Mouse (Mus musculus): Measurements from ENCODE around the gene Sept1.
"Not testable (repeated sequence)": the region's sequence is repeated elsewhere in the genome, so short reads cannot be mapped to it uniquely, and the experiment has no call there.

Sept1 gene

DNA sequence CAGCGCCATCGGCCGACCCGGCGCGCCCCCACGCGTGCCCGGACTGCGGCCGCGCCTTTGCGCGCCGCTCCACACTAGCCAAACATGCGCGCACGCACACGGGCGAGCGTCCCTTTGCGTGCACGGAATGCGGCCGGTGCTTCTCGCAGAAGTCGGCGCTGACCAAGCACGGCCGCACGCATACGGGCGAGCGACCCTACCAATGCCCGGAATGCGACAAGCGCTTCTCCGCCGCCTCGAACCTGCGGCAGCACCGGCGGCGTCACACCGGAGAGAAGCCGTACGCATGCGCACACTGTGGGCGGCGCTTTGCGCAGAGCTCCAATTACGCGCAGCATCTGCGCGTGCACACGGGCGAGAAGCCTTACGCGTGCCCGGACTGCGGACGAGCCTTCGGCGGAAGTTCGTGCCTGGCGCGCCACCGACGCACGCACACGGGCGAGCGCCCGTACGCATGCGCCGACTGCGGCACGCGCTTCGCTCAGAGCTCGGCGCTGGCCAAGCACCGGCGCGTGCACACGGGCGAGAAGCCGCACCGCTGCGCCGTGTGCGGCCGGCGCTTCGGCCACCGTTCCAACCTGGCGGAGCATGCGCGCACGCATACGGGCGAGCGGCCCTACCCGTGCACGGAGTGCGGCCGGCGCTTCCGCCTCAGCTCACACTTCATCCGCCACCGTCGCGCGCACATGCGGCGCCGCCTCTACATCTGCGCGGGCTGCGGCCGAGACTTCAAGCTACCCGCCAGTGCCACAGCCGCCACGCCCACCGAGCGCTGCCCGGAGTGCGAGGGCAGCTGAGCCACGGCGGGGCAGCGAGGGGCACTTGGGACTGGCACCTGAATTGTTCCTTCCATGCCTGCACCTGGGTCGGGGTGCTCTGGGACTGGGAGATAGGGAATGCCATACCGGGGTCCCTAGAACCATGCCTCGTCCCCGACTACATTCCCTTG is 21.2 kb upstream of the Sept1 start:
- DNase-seq (ENCODE audit: extremely low spot score), result peak; percentile 91

DNA sequence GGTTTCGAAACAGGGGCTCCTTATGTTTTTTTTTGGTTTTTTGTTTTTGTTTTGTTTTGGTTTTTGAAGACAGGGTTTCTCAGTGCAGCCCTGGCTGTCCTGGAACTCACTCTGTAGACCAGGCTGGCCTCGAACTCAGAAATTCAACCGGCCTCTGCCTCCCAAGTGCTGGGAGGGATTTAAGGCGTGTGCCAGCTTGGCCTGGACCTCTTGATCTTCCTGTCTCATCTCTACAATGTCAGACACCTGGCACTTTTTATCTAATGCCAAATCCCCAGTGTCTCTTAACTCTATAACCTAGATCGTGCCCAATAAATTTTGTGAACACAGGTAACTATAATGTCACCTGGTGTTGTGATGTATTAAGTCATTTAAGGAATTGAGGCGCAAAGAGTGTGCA is 20.4 kb upstream of the Sept1 start:
- no peak for DNase-seq (ENCODE audit: extremely low spot score)

DNA sequence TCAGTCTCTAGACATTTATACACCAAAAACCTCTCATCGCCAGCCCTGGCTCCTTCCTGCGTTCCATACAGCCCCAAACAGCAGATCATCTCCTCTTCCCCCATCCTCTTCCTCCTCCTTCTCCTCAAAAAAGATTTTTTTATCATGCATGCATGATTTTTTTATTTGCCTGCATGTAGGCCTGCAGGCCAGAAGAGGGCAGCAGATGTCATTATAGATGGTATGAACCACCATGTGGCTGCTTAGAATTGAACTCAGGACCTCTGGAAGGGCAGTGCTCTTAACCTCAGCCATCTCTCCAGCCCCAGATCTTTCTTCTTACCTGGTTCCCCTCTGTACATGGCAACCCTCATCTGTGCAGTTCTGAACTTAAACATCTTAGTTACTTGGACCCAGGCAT is 19.5 kb upstream of the Sept1 start:
- DNase-seq (ENCODE audit: extremely low spot score), result no peak

DNA sequence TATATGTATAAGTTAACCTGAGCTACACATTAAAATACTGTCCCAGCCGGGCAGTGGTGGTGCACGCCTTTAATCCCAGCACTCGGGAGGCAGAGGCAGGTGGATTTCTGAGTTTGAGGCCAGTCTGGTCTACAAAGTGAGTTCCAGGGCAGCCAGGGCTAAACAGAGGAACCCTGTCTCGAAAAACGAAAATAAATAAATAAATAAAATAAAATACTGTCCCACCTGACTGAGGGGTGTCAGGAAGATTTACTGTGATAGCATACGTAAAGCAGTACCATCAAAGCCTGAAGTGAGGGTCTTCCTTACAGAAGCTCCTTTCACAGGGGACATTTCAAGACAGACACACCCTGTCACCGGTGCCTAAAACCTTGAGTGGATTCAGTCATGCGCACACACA is 17.6 kb upstream of the Sept1 start:
- DNase-seq (ENCODE audit: extremely low spot score), result not testable (repeated sequence)

DNA sequence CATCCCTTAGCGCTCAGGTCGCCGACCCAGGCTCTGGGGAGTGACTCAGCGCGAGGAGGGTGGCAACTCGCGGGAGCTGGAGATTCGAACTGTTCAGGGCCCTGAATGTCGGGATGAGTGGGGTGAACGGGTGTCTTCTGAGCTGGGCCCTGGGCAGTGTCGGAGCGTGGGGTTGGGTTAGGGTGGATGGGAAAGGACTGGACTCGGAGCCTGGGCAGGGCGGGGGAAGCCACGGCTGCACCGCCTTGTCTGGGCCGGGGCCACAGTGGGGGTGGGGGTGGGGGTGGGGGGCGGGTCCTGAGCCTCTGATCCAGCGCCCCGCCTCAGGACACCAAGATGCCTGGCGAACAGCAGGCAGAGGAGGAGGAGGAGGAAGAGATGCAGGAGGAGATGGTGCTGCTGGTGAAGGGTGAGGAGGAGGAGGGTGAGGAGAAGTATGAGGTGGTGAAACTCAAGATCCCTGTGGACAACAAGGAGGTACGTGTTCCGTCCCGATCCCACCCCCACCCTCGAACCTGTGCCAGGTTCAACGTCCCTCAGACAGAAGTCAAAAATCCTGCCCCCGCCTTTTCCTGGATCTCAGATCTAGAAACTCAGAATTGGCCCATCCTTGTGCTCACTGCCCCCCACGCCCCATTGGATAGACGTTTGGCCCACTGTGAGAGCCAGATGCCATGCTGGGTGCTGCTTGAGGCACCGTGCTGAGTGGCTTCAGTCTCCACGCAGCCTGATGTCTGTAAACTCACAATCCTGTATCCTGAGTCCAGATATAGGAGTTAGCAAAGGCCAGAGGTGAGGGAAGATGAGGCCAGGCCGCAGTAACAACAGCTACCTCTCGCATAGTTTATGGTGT is 12.0 kb upstream of the Sept1 start:
- no peak for DNase-seq (ENCODE audit: extremely low spot score)

DNA sequence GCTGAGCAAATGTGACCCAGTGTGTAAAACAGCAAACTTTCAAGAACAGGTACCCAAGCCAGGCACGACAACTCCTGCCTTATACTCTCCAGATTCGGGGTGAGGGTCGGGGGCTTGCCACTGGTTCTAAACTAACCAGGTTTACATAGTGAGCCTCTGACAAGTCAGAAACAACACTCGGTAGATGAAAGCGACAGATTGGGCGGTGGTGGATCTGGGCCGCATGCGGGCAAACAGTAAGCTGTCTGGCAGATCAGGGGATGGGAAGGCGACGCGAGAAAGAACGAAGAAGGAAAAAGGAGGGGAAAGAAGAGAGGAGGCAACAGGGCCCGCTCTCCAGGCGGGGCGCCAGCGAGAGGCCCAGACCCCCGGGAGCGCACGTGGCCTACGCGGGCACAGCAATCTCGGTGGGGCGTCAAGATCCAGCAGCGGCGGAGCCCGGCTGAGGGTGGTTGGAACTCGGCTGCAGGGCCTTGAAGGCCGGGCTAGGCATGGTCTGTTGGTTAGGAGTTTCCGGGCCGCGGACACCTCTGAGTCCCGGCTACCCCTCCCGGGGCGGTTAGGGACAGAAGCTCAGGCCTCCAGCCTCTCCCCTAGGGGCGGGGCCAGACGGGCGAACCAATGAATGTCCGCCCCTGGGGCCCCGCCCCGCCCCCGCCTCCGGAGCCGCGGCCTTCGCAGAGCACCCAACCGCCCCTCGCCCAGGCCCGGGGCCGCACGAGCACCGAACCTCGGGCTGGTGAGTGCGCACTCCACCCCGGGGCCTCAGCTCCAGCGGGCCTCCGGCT is 11.1 kb upstream of the Sept1 start, which contains the start of gene Zfp771:
Gene Zfp771 (plus strand): TSS at position 405 of the 788 bp plus-strand sequence.
- peak; percentile 96 for DNase-seq (ENCODE audit: extremely low spot score)

DNA sequence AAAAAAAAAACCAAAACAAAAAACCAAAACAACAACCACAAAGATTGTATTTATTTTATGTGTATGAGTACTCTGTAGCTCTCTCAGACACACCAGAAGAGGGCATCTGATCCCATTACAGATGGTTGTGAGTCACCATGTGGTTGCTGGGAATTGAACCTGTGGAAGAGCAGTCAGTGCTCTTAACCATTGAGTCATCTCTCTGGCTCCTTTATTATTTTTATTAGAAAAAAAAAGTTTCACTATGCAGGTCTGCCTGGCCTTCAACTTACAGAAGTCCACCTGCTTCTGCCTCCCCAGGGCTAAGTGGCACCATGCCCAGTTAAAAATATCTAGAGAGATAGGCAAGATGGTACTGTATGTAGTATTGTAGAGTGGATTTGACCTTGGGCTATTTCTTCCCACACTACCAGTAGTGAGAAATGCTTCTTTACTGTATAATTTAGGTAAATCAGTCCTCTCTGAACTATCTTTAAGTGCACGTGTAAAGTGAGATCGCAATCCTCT is 10.5 kb upstream of the Sept1 start:
- no peak for DNase-seq (ENCODE audit: extremely low spot score)

DNA sequence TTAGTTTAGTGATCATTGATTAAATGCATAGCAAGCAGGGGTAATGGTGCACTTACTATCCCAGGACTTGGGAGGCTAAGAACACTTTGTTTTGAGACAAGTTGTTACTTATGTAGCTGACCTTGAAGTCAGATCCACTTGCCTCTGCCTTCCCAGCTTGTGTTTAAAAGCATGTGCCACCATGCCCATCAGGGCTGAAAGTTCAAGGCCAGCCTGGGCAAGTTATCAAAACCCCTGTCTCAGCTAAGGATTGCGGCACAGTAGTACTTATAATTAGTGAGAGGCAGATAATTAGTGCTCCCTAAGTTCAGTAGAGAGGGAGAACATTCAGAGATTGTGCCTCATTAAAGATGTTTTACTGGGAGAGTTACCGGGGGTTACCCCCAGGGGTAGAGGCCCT is 1.8 kb upstream of the Sept1 start:
- DNase-seq (ENCODE audit: extremely low spot score), result no peak

DNA sequence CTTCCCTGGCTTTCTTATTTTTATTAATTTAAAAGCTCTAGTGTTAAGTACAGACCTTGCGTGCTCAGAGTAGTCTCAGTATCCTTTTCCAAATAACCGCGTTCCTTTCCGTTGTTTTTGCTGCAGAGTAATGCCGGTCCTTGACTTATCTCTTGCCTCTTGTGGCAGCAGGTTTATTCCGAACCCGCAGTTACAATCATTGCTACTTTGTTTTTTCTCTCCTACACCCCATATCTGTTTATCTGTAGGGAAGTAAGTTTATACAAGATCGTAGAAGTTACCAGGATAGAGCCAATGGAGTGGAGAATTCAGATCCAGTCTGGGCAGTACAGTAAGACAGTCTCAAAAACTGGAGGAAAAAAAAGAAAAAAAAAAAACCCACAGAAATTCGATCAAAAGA is 835 bp upstream of the Sept1 start:
- DNase-seq (ENCODE audit: extremely low spot score), result no peak

DNA sequence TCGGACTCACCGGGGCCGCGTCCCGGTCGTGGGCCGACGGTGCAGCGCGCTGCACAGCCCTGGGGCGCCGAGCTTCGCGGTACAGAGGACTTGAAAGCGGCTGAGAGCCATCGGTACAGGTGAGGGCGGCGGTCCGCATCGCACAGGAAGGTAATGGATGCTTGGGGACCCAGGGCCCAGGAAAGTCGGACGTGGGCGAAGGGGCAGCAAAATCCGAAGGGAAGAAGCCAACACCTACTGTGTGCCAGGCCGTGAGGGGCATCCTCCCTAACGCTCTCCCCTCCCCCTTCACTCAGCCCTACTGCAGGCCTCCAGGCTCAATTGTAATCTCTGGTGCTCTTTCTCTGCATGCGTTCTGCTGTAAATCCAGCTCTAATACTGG is 429 bp upstream of the Sept1 start:
- no peak for DNase-seq (ENCODE audit: extremely low spot score)

DNA sequence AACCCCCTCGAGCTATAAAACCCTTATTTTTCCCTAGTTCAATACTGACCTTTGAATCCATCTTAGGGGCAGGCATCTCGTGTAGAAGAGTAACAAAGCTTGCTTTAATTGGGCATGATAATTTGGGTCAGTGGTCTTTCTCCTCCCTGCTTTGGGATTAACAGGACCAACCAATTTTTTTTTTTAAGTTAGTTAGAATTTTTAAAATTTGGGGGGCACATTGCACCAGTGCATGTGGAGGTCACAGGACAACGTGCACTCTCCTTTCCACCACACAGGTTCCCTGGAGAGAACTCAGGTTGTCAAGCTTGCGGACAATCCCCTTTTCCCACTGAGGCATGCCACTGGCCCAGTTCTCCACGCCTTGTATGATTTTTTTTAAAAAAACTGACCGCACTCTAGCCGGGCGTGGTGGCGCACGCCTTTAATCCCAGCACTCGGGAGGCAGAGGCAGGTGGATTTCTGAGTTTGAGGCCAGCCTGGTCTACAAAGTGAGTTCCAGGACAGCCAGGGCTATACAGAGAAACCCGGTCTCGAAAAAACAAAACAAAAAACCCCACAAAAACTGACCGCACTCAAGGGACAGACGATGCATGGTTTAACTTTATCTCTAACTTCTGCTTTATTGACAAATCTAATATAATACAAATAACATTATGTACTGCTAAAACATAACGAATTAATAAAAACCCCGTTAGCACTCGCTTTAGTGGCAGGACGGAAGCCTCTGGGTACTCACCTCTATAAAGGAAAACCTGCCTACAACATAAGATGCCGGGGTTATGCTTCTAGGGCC is 906 bp downstream of the Sept1 start:
- no peak for DNase-seq (ENCODE audit: extremely low spot score)

DNA sequence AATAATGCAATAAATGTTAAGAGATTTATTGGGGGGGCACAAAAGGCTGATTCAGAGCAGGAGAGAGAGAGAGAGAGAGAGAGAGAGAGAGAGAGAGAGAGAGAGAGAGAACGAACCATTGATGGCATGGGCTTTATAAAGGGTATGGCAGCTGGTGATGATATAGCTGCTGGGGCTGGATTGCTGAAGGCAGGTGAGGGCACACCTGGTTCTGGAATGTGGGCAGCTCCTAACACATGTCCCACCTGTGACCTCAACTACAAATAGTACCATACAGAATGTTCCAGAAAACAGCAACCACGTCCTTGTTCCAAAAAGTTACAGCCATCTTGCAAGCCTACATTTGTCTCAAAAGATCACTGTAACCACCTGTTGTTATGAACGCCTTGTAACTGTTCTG is 1.6 kb downstream of the Sept1 start:
- no peak for DNase-seq (ENCODE audit: extremely low spot score)

DNA sequence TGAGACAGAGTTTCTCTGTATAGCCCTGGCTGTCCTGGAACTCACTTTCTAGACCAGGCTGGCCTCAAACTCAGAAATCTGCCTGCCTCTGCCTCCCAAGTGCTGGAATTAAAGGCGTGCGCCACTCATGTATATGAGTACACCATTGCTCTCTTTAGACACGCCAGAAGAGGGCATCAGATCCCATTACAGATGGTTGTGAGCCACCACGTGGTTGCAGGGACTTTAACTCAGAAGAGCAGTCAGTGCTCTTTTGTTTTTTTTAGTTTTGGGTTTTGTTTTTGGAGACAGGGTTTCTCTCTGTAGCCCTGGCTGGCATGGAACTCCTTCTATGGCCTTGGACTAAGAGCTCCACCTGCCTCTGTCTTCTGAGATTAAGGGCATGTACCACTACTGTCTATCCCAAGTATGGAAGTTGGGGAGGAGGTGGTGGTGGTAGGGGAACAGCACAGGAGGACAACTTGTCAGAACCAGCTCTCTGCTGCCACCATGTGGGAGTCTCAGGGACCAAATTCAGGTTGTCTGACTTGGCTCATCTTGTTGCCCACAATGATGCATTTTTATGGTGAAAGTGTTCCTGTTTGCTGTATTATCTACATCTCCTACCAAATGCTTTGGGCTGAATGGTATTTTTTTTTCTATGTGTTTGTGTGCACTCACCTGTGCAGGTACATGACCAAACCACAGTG is 4.2 kb downstream of the Sept1 start:
- DNase-seq (ENCODE audit: extremely low spot score), result peak; percentile 77

DNA sequence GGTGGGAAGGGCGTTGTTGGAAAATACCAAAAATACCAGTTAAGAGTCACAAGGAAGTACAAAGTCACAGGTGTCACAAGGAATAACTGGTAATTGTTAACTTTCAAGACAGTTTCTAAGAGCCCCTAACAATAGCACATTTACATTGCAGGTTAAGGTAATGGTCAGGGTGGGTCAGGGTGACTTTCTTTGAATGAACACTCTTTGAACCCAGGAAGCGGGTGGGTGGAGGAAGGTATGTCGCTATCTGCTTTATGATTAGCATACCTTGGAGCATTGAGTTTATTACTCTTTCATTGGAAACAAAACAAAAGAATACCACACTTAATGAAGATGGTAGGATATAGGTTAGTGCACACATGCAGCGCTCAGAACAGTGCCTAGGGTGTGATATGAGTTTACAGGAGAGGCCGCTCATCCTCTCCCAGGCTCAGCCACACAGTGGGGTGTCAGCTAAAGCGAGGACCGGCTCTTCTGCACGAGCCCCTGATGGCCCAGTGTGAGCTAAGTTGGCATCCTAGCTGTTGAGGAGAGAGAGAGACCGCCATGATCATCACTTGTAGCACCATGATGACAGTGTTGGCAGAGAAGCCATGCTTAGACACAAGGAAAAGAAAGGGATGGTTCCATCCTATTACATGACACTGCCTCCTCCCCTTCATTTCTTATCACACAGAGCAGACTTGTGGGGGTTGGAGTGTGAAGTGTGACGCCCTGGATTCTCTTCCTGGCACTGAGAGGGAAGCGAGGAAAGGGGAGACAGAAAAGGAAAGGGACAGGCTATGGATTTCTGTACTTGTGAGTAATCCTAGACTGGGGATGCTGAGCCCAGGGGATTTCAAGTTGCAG is 7.6 kb downstream of the Sept1 start:
- no peak for DNase-seq (ENCODE audit: extremely low spot score)

DNA sequence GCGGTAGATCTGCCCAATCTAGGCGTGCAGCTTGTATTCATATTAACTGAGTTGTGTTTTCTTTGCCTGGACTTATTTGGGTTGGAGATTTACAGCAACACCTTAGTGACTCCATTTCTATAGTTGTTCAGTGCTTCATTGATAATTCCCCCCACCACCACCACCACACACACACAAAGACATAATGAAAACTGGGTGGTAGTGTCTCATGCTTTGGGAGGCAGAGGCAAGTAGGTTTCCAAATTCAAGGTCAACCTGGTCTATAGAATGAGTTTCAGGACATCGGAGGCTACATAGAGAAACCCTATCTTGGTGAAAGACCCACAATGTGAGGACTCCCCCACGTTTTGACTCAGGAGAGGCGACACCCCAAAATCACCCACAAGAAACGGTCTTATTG is 8.3 kb downstream of the Sept1 start:
- no peak for DNase-seq (ENCODE audit: extremely low spot score)

DNA sequence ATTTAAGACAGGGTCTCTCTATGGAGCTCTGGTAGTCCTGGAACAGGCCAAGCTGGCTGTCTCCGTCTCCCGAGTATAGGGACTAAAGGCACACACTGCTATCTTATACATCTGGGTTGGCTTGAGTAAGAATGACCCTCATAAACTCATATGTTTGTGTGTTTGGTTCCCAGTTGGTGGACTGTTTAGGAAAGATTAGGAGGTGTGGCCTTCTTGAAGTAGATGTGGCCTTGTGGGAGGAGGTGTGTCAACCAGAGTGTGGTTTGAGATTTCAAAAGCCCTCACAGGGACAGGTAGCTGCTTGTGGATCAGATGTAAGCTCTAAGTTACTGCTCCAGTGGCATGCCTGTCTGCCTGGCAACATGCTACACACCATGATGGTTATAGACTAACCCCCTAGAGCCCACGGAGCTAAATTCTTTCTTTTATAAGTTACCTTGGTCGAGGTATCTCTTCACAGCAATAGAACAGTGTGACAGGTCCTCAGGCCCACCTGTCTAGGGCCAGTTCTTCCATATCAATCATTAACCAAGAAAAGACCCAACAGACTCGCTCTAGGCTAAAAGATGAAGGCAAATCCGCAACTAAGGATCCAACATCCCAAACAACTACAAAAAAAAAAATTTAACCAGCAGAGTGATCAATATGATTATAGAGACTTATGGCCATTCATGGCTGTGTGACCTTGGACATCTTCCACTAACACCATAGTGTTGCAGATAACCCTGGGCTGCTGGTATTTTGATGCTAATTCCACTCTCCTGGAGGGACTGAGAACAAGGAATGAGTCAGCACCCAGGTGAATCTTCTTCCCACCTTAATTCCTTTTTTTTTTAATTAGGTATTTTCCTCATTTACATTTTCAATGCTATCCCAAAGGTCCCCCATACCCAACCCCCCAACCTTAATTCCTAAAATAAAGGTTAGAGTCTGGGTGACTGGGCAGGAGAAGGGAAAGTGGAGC is 9.1 kb downstream of the Sept1 start:
- DNase-seq (ENCODE audit: extremely low spot score), result no peak

DNA sequence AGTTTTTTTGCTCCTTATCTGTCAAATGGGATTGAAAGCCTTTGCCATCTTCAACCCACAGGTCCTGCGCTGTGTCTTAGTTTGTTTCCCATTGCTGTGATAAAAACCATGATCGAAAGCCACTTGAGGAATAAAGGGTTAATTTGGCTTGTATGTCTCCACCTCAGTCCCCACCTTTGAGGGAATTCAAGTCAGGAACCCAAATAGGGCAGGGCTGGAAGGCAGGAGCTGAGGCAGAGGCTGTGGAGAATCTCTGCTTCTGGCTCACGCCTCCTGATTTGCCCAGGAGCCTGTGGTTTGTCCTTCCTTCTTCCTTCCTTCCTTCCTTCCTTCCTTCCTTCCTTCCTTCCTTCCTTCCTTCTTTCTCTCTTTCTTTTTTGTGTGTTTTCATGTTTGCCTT is 9.8 kb downstream of the Sept1 start:
- no peak for DNase-seq (ENCODE audit: extremely low spot score)

DNA sequence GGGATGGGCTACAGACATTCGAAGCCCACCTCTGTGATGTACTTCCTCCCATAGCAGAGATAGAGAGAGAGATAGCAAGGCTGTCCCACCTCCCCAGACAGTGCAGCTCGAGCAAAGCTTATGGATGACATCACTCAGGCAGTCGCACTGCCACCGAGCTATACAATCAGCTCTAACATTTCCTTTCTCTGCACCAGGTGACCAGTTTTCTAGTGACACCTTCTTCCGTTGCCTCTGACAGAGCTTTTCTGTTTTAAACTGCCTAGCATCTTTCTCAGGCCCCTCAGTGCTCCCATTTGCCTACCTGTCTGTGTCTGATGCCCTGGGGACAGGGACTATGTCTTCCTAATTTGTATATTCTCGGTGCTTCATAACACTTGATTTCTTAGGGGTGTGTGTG is 12.5 kb downstream of the Sept1 start:
- DNase-seq (ENCODE audit: extremely low spot score), result no peak
